Mouse (Mus musculus) embryonic fibroblast, embryonic 13.5 days (primary cell): ENCODE results near the gene Myt1l. TPM values are rescaled to one million over a fixed set of nuclear protein-coding genes. Genes with fewer than 3 reads are reported as not detected.

Experiments used
- H3K27ac ChIP-seq: 2 replicates; pipeline ENCODE4 v1.5.1; 2012; ENCODE audit warnings: low read length, control low read depth, inconsistent platforms; ENCODE audit not compliant: insufficient read depth
- H3K4me1 ChIP-seq: 2 replicates; pipeline ENCODE4 v1.6.1; 2011; ENCODE audit warnings: low read length; ENCODE audit not compliant: control insufficient read depth, insufficient read depth
- H3K4me3 ChIP-seq: 2 replicates; pipeline ENCODE4 v1.5.1; 2011; ENCODE audit warnings: mild to moderate bottlenecking, control low read depth, low read length; ENCODE audit not compliant: insufficient read depth
- CTCF ChIP-seq: IDR thresholded peaks from 2 replicates; pipeline ENCODE4 v1.5.1; 2011; ENCODE audit warnings: mild to moderate bottlenecking, control low read depth, low read length, moderate library complexity, borderline replicate concordance; ENCODE audit not compliant: insufficient read depth
- POLR2A ChIP-seq: IDR thresholded peaks from 2 replicates; pipeline ENCODE4 v1.6.1; 2011; ENCODE audit warnings: low read depth, mild to moderate bottlenecking, control low read depth, low read length, moderate library complexity
- polyA plus RNA-seq: library from polyadenylated mRNA; stranded (reverse); fragments of >200 nt; gene quantifications from 2 replicates; pipeline ENCODE4 v1.2.4, GENCODE M21; 2011; ENCODE audit warnings: low read depth; ENCODE audit not compliant: missing spikeins, insufficient read length

Myt1l gene
- polyA plus RNA-seq, 1 experiment = not detected

DNA sequence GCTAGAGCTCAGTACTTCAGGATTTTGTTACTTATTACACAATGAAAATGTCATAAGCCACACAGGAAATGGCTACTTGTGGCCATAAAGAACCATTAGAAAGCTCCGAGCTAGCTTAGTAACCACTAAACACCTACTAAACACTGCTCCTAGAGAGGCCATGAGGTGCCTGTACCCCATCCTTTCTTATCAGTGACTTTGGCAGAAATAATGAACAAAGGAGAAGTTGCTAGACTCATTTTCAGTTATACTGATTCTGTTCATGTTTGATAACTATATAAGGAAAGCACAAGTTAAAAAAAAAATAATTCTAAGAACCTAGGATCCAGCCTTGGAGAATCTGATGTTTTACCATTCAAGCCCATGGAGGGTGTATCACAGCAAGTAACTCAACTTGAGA is 278.2 kb downstream of the Myt1l start:
- H3K4me3 ChIP-seq = no peak overlapping the region
- no peaks in the 10 kb centered on the region for H3K4me1 ChIP-seq
- no peak for TF ChIP-seq CTCF
- TF ChIP-seq POLR2A = no peak
- H3K27ac ChIP-seq = no peak overlapping the region

DNA sequence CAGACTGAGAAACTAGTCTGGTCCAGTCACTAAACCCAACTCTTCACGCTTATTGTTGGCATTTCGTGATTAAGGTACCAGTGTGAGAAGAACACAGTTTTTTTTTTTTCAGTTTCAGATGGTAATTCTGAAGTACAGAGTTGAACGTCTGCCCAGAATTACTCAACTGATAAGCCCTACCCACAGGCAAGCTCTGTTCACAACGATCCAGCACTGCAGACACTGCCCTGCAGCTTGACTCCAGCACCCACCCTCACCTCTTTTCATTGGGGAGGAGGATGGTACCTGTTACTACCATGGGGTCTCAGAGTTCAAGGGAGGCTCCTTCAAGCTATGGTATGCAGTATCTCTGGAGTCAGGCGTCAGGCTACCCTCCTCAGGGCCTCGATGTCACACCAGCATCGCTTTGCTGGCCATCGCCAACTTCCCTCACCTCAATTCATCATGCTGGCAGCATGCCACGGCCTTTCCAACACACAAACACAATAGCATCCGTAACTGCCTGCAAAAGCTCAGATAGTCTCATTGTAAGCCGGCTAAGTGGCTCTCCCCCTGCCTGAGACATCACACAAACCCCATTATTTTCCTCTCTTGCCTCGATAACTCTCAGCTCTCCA is 281.5 kb downstream of the Myt1l start:
- no peak for TF ChIP-seq CTCF
- no peak for TF ChIP-seq POLR2A
- no peak overlapping the region for H3K4me3 ChIP-seq
- H3K4me1 ChIP-seq = no peaks in the 10 kb centered on the region
- H3K27ac ChIP-seq = no peak overlapping the region

DNA sequence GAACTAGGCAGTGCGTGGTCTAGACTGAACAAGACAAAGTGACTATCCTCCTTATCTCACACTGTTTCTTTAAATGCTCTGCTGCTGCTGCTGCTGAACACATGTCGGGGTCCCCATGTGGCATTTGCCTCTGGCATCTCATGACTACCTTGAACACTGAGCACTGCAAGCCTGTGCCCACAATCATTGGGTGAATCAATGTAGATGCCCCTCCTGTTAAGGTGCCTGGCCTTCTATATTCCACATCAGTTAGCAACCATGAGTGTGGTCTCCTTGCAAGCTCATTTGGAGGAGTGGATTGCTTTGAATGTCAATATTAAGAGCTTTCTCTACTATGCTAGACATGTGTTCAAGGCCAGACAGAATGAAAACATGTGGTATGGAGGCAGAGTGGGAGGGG is 287.3 kb downstream of the Myt1l start:
- Histone ChIP-seq H3K4me3 (no peak overlapping the region), H3K27ac (no peak overlapping the region), H3K4me1 (no peaks in the 10 kb centered on the region)
- TF ChIP-seq CTCF = no peak

DNA sequence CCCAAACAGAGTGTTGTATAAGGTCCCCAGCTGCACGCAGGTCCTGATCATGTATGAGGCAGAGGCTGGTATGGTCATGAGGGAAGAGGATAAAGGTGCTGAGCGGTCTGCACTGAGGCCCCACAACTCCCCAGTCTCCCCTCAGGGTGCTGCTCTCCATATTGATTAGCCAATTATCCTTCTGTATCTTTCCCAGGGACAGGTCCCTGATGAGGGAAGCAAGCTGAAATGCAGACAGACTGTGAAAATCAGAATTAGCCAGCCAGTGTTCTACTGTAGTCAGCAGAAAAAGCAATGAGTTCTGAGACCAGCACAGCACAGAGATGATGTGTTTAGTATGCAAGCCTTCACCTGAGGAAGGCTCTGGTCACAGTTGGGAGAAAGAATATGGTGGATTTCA is 287.9 kb downstream of the Myt1l start:
- no peaks in the 10 kb centered on the region for H3K4me1 ChIP-seq
- no peak for TF ChIP-seq CTCF
- no peak for TF ChIP-seq POLR2A
- H3K4me3 ChIP-seq = no peak overlapping the region
- H3K27ac ChIP-seq = no peak overlapping the region

DNA sequence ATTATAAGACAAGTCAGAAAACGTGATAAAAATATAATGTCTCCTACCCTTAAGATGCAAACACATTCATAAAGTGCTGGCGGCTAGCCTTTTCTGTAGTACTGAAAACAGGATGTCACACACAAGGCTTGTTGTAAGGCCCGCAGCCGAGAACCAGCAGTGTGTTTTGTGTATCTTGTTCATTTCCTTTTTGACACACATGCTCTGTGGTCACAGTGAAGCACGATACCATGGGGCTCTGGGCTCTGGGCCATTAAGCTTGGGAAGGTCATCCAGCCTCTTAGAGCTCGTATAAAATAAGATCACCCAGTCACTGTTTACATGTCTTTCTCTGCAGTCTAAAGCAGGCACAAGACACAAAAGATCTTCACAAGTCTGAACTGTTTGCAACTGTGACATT is 288.6 kb downstream of the Myt1l start:
- no peaks in the 10 kb centered on the region for H3K4me1 ChIP-seq
- H3K4me3 ChIP-seq = no peak overlapping the region
- no peak for TF ChIP-seq POLR2A
- no peak for TF ChIP-seq CTCF

DNA sequence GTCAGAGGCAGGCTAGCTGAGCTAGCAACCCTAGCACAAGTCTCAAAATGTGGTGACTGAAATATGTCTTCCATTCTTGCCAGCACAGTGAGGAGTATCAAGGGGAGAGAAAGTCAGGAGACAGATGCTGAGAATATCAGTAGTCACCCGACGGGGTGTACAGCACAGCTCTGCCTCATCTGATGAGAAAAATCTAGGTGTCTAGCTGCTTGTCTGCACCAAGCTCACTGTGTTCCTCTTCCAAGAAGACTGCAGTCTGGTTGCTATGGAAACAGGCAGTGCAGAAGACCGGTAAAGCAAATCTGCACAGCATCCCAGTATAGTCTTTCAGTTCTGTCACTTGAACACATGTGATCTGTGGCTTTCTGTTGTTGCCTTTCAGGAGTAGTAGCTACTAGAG is 294.0 kb downstream of the Myt1l start:
- Histone ChIP-seq H3K27ac (no peak overlapping the region), H3K4me3 (no peak overlapping the region), H3K4me1 (no peaks in the 10 kb centered on the region)
- TF ChIP-seq POLR2A = no peak
- TF ChIP-seq CTCF = no peak

More for the DNA sequence above, 288.6 kb downstream of the Myt1l start:
- H3K27ac ChIP-seq = no peak overlapping the region

DNA sequence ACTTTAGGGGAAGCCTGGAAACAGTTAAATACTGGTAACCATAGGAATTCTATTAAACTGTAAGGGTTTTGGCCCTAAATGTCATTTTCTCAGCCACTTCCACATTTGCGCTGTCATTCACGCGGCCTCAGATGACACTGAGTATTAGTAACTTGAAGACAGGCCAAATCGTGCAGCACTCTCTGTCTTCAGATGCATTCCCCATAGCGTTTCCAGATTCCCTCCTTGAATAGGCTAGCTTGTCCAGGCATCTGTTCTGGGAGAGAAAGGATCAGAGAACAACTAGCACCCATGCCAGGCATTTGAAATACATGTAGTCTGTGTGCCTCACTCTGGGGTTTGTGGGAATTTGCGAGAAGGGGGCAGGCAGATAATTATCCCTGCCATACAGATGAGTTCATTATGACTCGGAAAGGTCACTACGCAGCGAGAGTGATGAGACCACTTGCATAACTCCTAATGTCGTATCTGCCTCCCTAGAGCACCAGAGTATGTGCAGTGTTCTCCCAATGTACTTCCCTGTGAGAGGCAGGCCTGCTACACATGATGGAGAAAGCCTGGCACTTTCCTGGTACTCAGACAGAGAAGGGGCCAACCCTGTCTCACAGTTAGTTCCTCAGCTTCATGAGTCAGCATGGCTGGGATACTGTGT is 295.7 kb downstream of the Myt1l start:
- TF ChIP-seq POLR2A (no peak), CTCF (no peak)
- Histone ChIP-seq H3K4me1 (no peaks in the 10 kb centered on the region), H3K27ac (no peak overlapping the region), H3K4me3 (no peak overlapping the region)

DNA sequence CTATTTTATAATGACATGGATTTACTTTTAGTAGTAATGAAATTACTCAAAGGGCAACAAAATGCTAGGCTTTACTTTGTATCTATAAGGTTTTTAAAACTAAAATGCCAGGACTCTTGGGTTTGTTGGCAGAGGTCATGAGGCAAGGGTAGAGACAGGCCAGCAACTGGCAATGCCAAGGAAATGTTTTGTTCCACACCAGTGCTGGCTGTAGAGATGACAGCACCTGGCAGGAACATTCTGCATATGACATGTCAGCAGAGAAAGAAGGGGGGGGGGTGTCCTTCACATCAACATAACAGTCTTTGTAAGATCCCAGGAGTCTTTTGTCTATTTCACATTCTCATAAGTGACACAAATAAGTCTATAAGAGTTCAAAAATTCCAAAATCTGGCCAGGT is 302.4 kb downstream of the Myt1l start:
- Histone ChIP-seq H3K4me3 (no peak overlapping the region), H3K27ac (no peak overlapping the region), H3K4me1 (no peaks in the 10 kb centered on the region)
- TF ChIP-seq CTCF (no peak), POLR2A (no peak)

DNA sequence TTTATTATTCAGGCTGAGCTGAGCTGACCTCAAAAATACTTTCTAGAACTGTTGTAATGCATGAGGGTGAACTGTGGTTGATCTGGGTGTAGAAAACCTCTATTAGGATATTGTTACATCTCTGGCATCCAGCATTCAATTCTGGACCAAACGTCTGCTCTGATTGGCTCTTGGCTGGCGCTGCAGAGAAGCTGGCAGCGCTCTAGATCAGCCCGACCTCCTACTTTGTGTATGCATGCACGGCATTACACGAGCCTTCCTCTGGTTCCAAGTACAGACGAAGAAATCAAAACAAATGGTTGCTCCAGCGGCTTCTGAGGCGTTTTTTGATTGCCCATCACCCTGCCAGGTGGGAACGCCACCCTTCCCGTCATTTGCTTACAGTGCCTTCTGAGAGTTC is 303.2 kb downstream of the Myt1l start:
- TF ChIP-seq POLR2A = no peak
- TF ChIP-seq CTCF = no peak
- H3K4me1 ChIP-seq = no peaks in the 10 kb centered on the region
- H3K4me3 ChIP-seq = no peak overlapping the region
- H3K27ac ChIP-seq = no peak overlapping the region

DNA sequence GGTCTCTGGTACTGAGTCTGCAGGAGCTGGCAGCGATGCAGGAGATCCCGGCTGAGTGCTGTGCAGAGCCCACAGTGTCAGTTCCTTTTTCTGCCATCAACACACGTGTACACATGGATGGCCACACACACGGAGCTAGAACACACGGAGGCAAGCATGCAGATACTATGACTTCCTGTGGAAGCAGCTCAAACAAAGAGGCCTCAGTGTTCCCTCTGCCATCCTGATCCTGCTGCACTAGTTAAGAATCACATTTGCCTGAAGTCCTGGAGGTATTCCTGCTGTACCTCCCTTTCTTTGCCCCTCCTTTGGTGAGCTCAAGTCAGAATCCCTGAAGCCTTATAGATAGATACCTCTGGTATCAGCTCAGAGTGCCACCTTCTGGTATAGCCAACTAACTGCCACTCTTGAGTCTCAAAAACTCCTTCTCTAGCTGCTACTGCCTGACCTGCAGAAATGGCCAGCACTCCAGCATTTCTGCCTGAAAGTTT is 309.2 kb downstream of the Myt1l start:
- Histone ChIP-seq H3K4me3 (no peak overlapping the region), H3K27ac (no peak overlapping the region), H3K4me1 (no peaks in the 10 kb centered on the region)
- no peak for TF ChIP-seq POLR2A
- no peak for TF ChIP-seq CTCF
